Mouse (Mus musculus): ENCODE measurements around the gene Dst. TPM values are rescaled to one million over a fixed set of nuclear protein-coding genes. Genes with fewer than 3 reads are reported as not detected.

Gene Dst
- total and polyA plus RNA-seq, 3 experiments = 0.83 to 1.1 TPM; not detected in 1

DNA sequence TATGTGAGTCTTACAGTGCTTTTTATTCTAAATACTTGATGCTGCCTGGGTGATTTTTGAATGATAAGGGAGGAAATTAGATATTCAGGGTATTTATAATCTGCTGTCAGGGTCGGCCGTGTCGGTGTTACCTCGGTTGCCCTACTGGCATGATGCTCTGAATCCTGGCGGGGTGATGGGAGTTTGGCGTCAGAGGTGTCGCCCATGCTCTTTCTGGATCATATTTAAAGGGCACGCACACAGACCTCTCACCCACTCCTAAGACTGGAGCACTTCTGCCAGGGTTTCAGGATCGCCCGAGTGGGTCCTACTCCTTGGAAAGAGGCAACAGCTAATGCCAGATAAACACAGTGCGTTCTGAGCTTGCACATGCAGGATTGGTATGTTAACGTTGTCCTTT, 128.1 kb downstream of the Dst start:
- Histone ChIP-seq H3K9me3 (replicated peaks) (no peaks in the 10 kb centered on the region), H3K27me3 (ENCODE audit: insufficient read depth, low read length) (no peaks in the 10 kb centered on the region), H3K4me3 (ENCODE audit: low read depth, low read length) (no peak overlapping the region), H3K4me1 (ENCODE audit: insufficient read depth, low read depth, low read length) (no peaks in the 10 kb centered on the region), H3K36me3 (replicated peaks) (no peaks in the 10 kb centered on the region)
- no peak for DNase-seq (ENCODE audit: low spot score)
- no peak for ATAC-seq (ENCODE audit: extremely low read depth, insufficient number of reproducible peaks, low FRiP score, poor library complexity, severe bottlenecking)
- TF ChIP-seq POLR2AphosphoS5 (IDR thresholded peaks at IDR 0.05; ENCODE audit: insufficient replicate concordance, low read depth, low read length) (no peak), TAL1 (conservative IDR thresholded peaks at IDR 0.05; ENCODE audit: low read depth, low read length) (no peak), GATA1 (IDR thresholded peaks at IDR 0.05; ENCODE audit: borderline replicate concordance, low read length) (no peak), CTCF (IDR thresholded peaks at IDR 0.05; ENCODE audit: low read depth, low read length) (no peak), GATA2 (IDR thresholded peaks at IDR 0.05; ENCODE audit: borderline replicate concordance, low read depth, low read length) (no peak)

- DNase-seq (ENCODE audit: low spot score) (no peak), ATAC-seq (ENCODE audit: extremely low read depth, insufficient number of reproducible peaks, low FRiP score, poor library complexity, severe bottlenecking) (no peak)
- Histone ChIP-seq H3K9me3 (replicated peaks) (no peaks in the 10 kb centered on the region), H3K4me1 (ENCODE audit: insufficient read depth, low read depth, low read length) (no peaks in the 10 kb centered on the region), H3K27me3 (ENCODE audit: insufficient read depth, low read length) (peaks cover 2% of the 10 kb centered on the region; the same call in 1 of the 2 replicates), H3K4me3 (ENCODE audit: low read depth, low read length) (no peak overlapping the region), H3K36me3 (replicated peaks) (no peaks in the 10 kb centered on the region)
- TF ChIP-seq TAL1 (conservative IDR thresholded peaks at IDR 0.05; ENCODE audit: low read depth, low read length) = no peak
- no peak for TF ChIP-seq CTCF (IDR thresholded peaks at IDR 0.05; ENCODE audit: low read depth, low read length)
- no peak for TF ChIP-seq GATA2 (IDR thresholded peaks at IDR 0.05; ENCODE audit: borderline replicate concordance, low read depth, low read length)
Measured at GRCm38 (mm10) chr1:34038571-34038970, 130.5 kb downstream of the Dst start.

DNA sequence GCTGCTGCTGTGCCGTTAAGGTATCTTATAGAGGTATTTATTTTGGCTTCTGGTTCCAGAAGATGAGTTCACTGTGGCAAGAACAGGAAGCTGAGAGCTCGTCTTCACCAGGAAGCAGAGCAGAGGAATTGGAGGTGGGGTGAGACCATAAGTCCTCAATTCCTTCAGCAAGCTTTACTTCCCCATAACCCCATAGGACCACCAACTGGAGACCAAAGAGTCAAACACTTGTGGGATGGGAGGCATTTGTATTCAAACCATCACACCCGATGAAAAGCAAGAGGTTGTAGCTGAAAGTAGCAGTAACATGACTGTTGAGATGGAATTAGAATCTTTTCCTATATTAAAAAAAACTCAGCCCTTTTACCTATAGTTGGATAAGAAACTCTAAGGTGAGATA, 132.0 kb downstream of the Dst start:
- Histone ChIP-seq H3K27me3 (ENCODE audit: insufficient read depth, low read length) (peaks cover 2% of the 10 kb centered on the region; the same call in 1 of the 2 replicates), H3K4me3 (ENCODE audit: low read depth, low read length) (no peak overlapping the region), H3K9me3 (replicated peaks) (no peaks in the 10 kb centered on the region), H3K36me3 (replicated peaks) (no peaks in the 10 kb centered on the region), H3K4me1 (ENCODE audit: insufficient read depth, low read depth, low read length) (no peaks in the 10 kb centered on the region)
- ATAC-seq (ENCODE audit: extremely low read depth, insufficient number of reproducible peaks, low FRiP score, poor library complexity, severe bottlenecking) = no peak
- TF ChIP-seq CTCF (IDR thresholded peaks at IDR 0.05; ENCODE audit: low read depth, low read length) (no peak), GATA1 (IDR thresholded peaks at IDR 0.05; ENCODE audit: borderline replicate concordance, low read length) (no peak), GATA2 (IDR thresholded peaks at IDR 0.05; ENCODE audit: borderline replicate concordance, low read depth, low read length) (no peak), POLR2AphosphoS5 (IDR thresholded peaks at IDR 0.05; ENCODE audit: insufficient replicate concordance, low read depth, low read length) (no peak)
- DNase-seq (ENCODE audit: low spot score) = no peak

GRCm38 (mm10) chr1:34040901-34041721, 133.1 kb downstream of the Dst start:
- H3K9me3 ChIP-seq (replicated peaks) = no peaks in the 10 kb centered on the region
- TF ChIP-seq POLR2AphosphoS5 (IDR thresholded peaks at IDR 0.05; ENCODE audit: insufficient replicate concordance, low read depth, low read length) (no peak), TAL1 (conservative IDR thresholded peaks at IDR 0.05; ENCODE audit: low read depth, low read length) (no peak), CTCF (IDR thresholded peaks at IDR 0.05; ENCODE audit: low read depth, low read length) (no peak), GATA2 (IDR thresholded peaks at IDR 0.05; ENCODE audit: borderline replicate concordance, low read depth, low read length) (no peak), GATA1 (IDR thresholded peaks at IDR 0.05; ENCODE audit: borderline replicate concordance, low read length) (no peak)
- H3K4me3 ChIP-seq (ENCODE audit: low read depth, low read length) = no peak overlapping the region
- no peak for ATAC-seq (ENCODE audit: extremely low read depth, insufficient number of reproducible peaks, low FRiP score, poor library complexity, severe bottlenecking)
- H3K36me3 ChIP-seq (replicated peaks) = no peaks in the 10 kb centered on the region
- H3K27me3 ChIP-seq (ENCODE audit: insufficient read depth, low read length) = peaks cover 2% of the 10 kb centered on the region; the same call in 1 of the 2 replicates
- DNase-seq (ENCODE audit: low spot score) = no peak
- H3K4me1 ChIP-seq (ENCODE audit: insufficient read depth, low read depth, low read length) = no peaks in the 10 kb centered on the region

DNA sequence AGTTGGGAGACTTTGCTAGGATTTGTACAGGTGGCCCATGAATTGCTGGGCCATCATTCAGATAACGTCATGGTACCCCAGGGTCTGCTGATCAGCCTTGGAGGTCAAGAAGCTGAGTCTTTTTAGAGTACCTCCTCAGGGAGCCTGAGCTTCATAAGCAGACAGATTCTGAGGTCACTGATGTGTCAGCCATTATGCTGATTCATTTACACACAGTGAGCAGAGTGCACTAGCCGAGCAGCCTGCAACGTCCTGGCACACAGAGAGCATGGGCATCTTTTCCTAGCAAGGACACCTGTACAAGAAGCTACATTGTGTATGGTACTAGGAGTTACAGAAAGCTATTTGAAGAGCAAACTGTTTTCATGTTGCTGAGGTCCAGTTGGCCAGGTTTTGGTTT, 134.3 kb downstream of the Dst start:
- no peak overlapping the region for H3K4me3 ChIP-seq (ENCODE audit: low read depth, low read length)
- H3K27me3 ChIP-seq (ENCODE audit: insufficient read depth, low read length) = peaks cover 2% of the 10 kb centered on the region; the same call in 1 of the 2 replicates
- no peak for ATAC-seq (ENCODE audit: extremely low read depth, insufficient number of reproducible peaks, low FRiP score, poor library complexity, severe bottlenecking)
- no peaks in the 10 kb centered on the region for H3K36me3 ChIP-seq (replicated peaks)
- DNase-seq (ENCODE audit: low spot score) = no peak
- H3K4me1 ChIP-seq (ENCODE audit: insufficient read depth, low read depth, low read length) = no peaks in the 10 kb centered on the region
- TF ChIP-seq GATA1 (IDR thresholded peaks at IDR 0.05; ENCODE audit: borderline replicate concordance, low read length) (no peak), TAL1 (conservative IDR thresholded peaks at IDR 0.05; ENCODE audit: low read depth, low read length) (no peak), GATA2 (IDR thresholded peaks at IDR 0.05; ENCODE audit: borderline replicate concordance, low read depth, low read length) (no peak), CTCF (IDR thresholded peaks at IDR 0.05; ENCODE audit: low read depth, low read length) (no peak), POLR2AphosphoS5 (IDR thresholded peaks at IDR 0.05; ENCODE audit: insufficient replicate concordance, low read depth, low read length) (no peak)
- H3K9me3 ChIP-seq (replicated peaks) = no peaks in the 10 kb centered on the region

DNA sequence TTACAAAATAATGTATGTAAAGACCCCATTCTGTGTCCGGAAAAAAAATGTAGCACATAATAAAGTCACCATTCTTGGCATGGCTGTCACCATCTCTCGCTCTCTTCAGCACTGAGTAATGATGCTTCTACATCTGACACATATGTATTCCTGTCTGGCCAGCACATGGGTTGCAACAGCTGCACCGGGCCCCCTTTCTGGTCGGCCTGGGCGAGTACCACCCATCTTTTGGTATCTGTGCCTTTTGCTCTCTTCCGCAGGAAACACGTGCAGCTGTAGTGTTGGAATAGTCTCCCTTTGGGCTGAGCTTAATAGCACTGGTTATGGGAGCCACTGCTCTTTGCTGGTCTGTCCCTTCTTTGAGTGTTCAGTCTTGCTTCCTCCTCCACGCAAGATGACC, 135.3 kb downstream of the Dst start:
- Histone ChIP-seq H3K4me1 (ENCODE audit: insufficient read depth, low read depth, low read length) (no peaks in the 10 kb centered on the region), H3K36me3 (replicated peaks) (no peaks in the 10 kb centered on the region), H3K27me3 (ENCODE audit: insufficient read depth, low read length) (peaks cover 2% of the 10 kb centered on the region; the same call in 1 of the 2 replicates), H3K9me3 (replicated peaks) (no peaks in the 10 kb centered on the region), H3K4me3 (ENCODE audit: low read depth, low read length) (no peak overlapping the region)
- DNase-seq (ENCODE audit: low spot score) (no peak), ATAC-seq (ENCODE audit: extremely low read depth, insufficient number of reproducible peaks, low FRiP score, poor library complexity, severe bottlenecking) (no peak)
- TF ChIP-seq POLR2AphosphoS5 (IDR thresholded peaks at IDR 0.05; ENCODE audit: insufficient replicate concordance, low read depth, low read length) = no peak
- no peak for TF ChIP-seq CTCF (IDR thresholded peaks at IDR 0.05; ENCODE audit: low read depth, low read length)
- no peak for TF ChIP-seq GATA1 (IDR thresholded peaks at IDR 0.05; ENCODE audit: borderline replicate concordance, low read length)
- TF ChIP-seq GATA2 (IDR thresholded peaks at IDR 0.05; ENCODE audit: borderline replicate concordance, low read depth, low read length) = no peak
- no peak for TF ChIP-seq TAL1 (conservative IDR thresholded peaks at IDR 0.05; ENCODE audit: low read depth, low read length)
